Mouse (Mus musculus) megakaryocyte-erythroid progenitor cell, adult 5-6 weeks (primary cell): ENCODE results near the gene Klhl40. TPM values are rescaled to one million over a fixed set of nuclear protein-coding genes. Genes with fewer than 3 reads are reported as not detected.
A peak's percentile ranks its signal among the peaks of the same experiment; 100 is the strongest.

Experiments used
- ATAC-seq: replicated peaks from 2 replicates; pipeline ENCODE4 v1.8.0; 2016; ENCODE audit warnings: mild to moderate bottlenecking, inconsistent platforms; ENCODE audit not compliant: severe bottlenecking, poor library complexity, low FRiP score, low TSS enrichment
- total RNA-seq, 2 experiments: library from RNA; stranded (forward) in 1 of 2; stranded (reverse) in 1 of 2; fragments of 200-1000, 215-1000 nt in 1 of 2; fragments of >200 nt in 1 of 2; fragmentation: Nextera tagmentation in 1 of 2; gene quantifications; 2 replicates each; pipeline ENCODE4 v1.2.3; 2014 to 2017

Klhl40 gene
- not detected in 2 replicates for total RNA-seq (2014; fragmentation: Nextera tagmentation)
- total RNA-seq (2017): not detected in 2 replicates

DNA sequence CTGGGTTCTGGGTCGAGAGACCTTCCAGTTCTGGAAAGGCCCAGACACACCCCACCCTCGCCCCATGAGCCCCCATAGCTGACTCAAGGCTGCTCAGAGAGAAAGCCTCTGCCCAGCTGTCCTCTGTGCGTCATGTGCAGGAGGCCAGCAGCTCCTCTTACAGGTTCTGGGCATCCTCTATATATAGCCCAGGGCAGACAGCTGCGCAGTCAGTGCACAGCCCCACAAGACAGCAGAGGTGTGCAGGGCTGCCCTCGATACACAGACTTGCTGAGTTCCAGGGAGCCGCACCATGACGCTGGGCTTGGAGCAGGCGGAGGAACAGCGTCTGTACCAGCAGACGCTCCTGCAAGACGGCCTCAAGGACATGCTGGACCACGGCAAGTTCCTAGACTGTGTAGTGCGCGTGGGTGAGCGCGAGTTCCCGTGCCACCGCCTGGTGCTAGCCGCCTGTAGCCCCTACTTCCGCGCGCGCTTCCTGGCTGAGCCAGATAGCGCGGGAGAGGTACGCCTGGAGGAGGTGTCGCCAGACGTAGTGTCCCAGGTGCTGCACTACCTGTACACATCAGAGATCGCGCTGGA lies at the start of gene Klhl40:
Klhl40 (plus strand) TSS at position 124 of the 582 bp plus-strand sequence.
- ATAC-seq: no peak

DNA sequence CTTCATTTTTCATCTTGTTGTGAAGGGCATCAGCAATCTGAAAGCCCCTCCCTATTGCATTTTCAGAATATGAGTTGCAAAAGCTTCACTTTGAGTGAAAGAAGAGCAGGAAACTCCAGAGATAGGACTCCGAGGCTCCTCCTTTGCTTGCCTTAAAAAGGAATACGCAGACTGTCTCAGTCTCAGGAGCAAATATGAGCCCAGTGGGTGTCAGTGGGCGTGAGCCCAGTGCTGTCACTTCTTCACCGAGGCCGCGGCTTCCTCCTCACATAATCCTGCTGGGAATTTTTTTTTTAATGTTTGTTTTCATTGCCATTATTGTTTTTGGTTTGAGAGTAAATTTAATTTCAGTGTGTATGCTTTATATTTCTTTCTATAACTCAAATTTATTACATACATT lies 36.9 kb upstream of the Klhl40 start:
- no peak for ATAC-seq

DNA sequence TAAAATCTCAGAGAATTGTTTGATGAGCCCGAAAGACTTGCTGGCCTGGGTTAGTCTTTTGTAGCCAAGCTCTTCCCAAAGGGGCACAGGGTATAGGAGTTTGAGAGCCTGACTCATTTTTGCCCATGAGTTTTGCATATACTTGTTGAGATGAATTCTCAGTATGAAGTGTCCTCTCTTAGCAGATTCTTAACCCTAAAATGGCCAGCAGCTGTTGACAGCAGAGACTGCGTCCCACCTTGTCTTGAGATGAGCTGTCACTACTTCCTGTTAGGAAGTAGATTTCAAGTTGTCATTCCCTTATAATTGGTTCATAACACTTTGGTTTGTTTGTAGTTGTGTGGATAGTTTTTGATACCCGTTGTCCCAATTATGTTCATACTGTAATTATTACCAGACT lies 36.2 kb upstream of the Klhl40 start:
- no peak for ATAC-seq

DNA sequence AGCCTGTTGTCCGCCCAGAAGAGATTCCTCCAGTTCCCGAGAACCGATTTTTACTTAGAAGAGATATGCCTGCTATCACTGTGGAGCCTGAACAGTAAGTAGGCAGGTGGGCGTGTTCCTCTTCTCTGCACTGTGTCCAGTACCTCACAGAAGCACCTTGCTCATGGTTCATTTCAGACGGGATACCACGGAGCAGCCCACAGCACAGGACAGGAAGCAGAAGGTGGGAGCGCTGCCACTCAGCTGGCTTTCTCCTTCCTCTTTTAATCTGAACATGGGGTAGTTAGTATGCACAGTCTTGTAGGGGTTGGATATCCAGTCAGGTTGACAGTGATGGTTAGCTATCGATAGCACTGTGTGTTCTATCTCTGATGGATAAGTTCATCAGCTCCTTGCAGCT lies 33.4 kb upstream of the Klhl40 start:
- ATAC-seq: no peak

DNA sequence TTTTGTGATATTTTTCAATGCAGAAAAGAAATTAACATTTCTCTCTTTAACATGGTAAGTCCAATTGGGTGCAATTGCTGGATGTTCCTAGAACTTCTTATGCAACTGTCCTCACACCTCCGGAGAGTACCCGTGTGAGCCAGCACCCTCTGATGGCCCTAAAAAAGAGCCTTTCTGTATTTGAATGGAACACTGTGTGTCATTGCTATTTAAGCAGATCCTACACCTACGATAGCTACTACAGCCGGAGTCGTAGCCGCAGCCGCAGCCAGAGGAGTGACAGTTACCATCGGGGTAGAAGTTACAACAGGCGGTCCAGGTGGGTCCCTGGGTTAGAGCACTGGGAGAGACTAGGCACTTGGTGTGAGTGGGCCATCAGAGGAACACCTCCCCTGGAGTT lies 24.6 kb upstream of the Klhl40 start:
- ATAC-seq: no peak

DNA sequence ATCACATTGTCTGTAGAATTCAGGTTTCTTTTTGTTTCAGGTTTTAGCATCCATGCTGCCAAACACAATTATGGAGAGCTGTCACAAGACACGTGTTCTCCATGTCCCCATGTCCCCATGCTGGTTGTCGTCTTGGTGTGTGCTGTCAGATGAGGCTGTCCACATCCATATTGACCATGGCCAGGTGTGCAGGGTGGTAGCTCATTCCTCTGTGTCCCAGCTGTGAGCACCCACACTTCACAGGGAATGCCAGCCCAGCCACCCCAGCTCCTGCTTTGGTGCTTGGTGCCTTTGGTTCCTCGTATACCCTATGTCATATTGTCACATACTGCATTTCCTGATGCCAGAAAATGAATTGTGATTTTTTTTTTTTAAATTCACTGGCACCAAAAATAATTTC lies 22.8 kb upstream of the Klhl40 start:
- ATAC-seq: no peak

DNA sequence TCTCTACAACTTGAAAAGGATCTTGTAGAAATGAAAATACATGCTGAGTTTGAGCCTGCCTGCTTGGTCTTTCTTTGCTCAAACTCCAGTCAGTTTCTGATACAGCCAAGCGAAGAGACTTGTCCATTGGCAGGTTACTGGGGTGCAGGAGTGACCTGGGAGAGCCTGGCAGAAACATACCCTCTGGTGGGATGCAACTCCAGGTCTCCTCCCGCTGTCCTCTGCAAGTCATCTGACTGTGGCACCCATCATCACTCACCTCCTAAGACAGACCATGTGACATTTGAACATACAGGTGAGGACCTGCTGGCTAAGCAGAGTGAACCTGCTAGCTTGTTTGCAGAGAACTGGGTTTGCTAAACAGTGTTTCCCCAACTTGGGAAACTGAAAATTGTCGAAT lies 20.6 kb upstream of the Klhl40 start:
- ATAC-seq: no peak

DNA sequence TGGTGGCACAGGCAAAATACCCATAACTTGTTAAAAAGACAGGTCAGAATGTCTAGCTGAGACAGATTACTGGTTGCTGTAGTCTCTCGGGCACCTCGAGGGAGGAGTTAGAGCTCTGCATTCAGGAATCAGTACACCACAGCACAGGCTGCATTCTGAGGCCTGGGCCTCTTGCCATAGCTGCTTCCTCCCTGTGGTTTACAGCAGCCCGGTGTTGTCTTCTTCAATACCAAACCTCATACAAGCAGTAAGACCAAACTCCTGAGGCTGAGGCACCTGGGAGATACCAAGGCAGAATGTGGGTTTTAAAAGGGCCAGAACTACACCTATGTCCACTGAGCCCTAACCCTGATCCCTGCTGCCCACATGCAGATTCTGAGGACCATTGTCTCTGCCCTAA lies 20.0 kb upstream of the Klhl40 start:
- peak; percentile 43 for ATAC-seq

DNA sequence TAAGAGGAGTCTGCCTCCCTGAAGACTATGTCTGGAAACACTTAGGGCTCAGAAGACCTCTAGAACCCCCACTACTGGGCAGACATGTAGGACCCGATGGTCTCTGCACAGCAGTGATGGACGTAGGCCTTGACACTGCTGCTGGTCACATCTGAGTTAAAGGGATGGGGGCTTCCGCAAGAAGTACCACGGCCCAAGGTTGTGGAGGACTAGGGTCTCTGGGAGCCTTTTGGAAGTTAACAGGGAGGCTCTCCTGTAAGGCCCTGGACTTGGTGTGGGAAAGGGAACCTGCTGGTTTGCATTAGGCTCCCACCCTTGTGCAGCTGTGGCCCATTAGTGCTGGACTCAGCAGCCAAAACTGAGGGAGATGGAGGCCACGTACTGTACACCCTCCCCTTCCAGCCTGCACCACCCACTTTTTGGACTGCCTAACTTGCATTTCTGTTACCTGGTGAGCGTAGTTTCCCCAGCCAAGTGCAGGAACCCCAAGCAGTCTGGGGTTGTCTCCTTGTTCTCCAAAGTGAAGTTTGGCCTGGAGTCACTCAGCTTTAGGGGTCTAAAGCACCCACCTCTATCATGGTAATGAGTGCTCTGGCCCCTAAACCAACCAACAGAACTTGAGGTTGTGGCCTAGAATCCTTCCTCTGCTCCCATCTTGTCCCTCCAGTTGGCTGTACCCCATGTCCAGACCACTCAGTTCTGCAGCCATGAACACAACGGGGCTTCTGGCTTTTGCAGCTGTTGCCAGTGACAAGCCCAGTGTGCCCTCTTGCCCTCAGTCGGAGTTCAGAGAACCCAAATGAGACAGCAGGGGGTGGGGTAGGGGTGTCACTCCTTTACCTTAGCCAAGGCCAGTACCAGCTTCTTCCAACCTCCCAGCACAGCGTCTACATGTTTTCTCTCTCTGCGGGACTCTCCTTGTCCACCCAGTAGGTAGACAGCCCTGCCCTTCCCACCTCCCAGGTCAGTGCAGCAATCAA lies 19.3 kb upstream of the Klhl40 start:
- ATAC-seq: no peak

DNA sequence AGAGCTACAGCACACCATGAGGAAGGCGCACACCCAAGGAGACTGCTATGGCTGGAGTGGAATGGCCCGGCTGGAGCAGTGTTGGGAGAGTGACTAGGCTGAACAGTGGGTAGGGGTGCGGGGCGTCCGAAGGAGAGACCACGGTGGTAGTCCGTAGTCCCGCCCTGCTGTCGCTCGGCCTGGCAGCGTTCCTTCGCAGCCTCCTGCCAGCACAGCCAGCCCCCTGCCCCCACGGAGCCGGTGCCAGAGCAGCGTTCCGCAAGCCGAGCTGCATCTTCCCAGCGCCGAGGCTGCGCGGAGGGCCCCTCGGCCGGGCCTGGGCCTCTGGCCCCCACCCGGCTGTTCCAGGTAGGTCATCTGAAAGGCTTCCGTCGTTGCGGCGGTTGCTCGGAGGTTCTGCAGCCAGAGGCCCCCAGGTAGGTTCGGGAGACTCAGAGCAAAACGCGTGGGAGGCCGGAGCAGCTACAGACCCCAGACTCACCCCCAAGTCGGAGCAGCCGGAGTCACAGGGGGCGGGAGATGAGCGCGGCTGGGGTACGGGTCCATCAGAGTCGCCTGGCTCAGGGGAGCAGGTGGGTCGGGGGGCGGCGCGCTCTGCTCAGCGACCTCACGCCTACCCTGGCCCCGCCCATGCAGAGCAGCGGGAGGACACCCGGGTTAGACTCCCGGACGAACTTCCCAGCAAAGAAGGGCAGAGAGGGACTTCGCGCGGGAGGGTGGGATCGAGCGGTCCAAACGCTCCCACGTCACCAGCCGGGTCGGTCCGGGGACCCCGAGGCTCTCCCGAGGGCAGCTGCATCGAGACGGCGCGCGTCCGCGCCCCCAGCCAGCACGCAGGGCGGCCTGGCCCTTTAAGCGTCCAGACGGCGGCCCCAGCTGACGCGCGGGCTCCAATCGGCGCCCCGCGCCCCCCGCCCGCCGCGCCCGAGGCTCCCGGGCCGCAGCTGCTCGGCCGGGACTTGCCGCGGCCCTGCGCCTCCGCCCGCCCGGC lies 18.0 kb upstream of the Klhl40 start, which contains the start of gene Zfp651:
Zfp651 (plus strand) TSS at position 240 of the 991 bp plus-strand sequence.
- ATAC-seq: peak; percentile 23; the same call in 1 of the 2 replicates

DNA sequence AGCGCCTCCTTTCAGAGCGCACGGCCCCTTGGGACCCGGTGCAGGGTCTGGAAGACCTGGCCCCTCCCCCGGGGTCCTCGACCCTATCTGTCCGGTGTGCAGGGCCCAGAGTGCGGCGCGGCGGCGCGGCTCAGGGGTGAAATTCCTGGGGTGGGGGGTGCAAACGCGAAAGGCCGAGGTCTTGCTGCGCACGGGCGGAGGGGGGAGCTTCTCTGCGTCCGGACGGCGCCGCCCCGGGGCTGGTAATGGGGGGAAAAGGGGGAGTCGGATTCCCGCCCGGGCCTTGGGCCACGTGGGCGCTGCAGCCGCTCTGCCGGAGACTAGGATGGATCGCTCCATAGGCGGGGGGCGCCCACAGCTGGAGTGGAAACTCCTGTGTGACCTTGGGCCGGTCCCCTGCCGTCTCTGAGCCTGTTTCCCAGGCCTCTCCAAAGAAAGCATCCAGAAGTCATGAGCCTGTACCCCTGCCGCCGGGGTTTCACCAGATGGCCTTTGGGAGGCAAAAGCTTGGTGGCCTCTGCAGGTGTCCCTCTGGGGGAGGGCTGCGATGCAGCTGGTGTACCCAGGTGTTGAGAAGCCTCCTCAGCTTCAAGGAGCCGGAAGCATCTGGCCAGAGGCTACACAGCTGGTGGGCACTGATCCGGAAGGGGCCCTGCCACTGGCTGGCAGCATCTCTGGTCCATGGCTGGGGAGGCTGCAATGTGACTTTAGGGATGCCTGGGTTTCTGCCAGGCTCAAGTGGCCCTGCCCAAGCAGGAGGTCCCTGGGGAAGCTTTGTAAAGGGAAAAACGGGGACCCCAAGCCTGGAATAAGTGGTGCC lies 16.9 kb upstream of the Klhl40 start:
- ATAC-seq: no peak

DNA sequence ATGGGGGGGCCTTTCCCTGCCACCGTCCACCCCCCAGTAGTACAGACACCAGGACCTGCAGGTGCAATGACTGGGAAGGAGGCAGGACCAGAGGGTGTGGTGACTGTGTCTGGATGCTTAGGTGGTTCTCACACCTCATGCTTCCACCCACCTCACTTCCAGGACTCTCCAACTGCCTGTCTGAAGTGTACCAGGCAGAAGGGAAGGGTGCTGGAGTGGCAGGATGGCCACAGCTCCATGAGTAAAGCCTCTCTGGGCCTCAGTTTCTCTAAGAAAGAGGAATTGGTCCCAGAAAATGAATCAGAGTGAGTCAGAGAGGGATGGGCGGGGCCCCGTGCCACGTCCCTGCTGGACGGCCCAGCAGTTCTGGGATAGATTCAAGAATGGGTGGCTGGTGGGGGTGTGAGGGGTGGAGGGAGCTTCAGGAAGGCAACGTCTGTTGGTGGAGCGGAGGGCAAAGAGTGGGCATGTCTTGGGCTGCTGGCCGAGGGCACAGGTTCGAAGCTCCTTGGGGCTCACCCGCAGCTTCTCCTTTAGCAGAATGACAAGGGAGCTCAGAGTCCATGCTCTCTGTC lies 16.2 kb upstream of the Klhl40 start:
- ATAC-seq: no peak

DNA sequence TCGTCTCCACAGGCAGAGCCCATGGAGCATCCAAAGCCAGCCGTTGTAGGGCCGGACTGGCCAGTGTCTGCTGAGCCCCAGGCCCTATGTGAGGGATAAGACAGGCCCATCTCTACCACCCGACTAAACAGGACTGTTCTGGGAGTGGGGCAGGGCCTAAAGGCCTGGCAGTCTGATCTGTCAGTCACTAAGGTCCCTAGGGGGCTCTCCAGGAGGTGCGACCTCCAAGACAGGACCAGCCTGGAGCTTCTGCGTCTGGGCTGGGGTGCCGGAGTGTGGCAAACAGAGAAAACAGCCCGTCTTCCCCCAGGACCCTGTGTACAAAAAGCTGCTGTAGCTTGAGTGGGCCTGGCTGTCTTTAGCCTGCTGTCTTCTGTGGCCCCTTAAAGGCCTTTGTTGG lies 15.6 kb upstream of the Klhl40 start:
- no peak for ATAC-seq

DNA sequence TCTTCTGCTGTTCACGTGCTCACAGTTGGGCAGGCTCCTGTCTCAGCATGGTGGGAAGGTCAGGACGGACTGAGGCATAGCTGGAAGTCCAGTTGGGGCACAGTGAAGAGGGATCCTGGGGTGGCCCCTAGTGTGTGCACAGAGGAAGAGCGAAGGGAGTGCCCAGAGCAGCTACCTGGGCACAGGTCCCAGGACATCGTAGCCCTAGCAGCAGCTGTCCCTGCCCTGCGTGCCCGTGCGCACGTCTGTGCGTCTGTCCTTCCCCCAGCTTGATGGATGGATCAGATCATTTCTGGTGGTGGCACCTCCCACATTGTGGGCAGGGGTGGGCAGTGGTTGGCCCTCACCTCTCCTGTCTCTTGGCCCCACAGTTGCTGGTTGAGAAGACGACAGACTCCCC lies 15.2 kb upstream of the Klhl40 start:
- ATAC-seq: no peak

DNA sequence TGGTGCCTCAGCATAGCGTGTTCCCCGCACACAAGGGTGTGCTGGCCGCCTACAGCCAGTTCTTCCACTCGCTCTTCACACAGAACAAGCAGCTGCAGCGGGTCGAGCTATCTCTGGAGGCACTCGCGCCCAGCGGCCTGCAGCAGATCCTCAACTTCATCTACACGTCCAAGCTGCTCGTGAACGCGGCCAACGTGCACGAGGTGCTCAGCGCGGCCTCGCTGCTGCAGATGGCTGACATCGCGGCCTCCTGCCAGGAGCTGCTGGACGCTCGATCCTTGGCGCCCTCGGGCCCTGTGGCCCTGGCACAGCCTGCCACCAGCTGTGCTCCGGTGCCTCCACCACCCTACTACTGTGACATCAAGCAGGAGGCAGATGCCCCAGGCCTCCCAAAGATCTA lies 14.6 kb upstream of the Klhl40 start:
- ATAC-seq: no peak

DNA sequence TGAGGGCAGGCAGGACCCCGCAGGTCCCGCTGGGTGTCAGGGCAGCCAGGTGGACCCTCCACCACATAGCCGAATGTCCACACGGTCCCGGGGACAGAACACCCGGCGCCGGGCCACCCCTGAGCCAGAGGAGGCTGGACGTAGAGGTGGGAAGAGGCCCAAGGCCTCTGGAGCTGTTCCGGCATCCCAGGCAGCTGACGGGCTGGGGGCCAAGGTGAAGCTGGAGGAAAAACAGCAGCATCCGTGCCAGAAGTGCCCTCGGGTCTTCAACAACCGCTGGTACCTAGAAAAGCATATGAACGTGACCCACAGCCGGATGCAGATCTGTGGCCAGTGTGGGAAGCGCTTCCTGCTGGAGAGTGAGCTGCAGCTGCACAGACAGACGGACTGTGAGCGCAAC lies 13.7 kb upstream of the Klhl40 start:
- no peak for ATAC-seq

DNA sequence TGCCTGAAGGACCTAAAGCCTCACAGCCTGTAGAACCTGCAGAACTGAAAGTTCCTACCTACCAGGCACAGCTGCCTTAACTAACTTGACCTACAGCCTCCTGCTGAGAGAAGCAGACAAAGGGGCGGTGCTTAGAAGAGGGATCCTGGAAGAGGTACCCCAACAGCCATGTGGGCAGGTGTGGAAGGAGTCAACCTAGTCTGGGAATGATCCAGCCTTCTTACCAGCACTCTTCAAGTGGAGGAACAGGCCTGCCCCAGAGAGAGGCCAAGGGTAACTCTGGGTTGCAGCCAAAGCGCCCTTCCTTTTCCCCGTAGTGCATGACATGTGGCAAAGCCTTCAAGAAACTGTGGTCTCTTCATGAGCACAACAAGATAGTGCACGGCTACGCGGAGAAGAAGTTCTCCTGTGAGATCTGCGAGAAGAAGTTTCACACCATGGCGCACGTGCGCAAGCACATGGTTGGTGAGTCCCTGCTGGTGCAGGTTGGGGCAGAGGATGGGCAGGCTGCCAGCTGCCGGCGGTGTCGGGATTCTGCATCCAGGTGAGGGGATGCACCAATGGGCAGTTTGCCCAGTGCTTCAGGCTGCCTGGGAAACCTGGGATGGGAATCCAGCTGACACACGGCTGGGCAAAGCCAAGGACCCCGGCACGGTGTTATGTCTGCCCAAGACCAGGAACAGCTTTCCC lies 12.1 kb upstream of the Klhl40 start:
- ATAC-seq: no peak

DNA sequence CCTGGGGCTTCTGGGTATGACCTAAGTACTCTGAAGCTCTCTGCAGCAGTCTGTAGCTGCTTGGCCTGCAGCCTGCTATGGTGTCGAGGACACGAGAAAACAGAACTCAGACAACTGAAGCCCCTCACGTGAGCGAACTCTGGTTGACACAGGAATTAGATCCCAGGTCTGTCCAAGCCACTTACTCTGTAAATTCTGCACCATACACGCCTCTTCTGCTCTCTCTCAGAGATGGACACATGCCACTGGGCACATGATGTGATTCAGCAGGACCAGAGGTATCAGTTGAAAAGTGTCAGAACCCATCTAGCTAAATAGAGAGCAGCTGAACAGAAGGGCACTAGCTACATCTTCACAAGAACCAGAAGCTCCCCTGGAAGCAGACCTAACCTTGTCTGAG lies 5.0 kb upstream of the Klhl40 start:
- ATAC-seq: no peak
